10 mouse cellular contexts compared by ENCODE assay signal in genomic region chr13:37344909-37345772, GRCm38 (mm10). TPM values are rescaled to one million over a fixed set of nuclear protein-coding genes. Genes with fewer than 3 reads are reported as not detected.
DNase-seq lines count a peak whose midpoint lies in the region; ATAC-seq and TF ChIP-seq lines count a peak whose summit lies in the region.
"Had no signal": no experiment of that assay in that cellular context is flagged by ENCODE, and none has a peak within 500 bp of the region (broad histone marks: within the 10 kb centered on the region; RNA-seq: fewer than 3 reads in every experiment).

Gene Ly86, plus strand, starts transcription at chr13:37345208.

- intact Hi-C loops in left cerebral cortex, adult 2 months (cut with DNase I) = no loop called here

- no peak within 1 kb of the TSS for H3K4me3 ChIP-seq in liver, embryonic 15.5 days (replicated peaks)
- no peak within 1 kb of the TSS for H3K4me3 ChIP-seq in liver, embryonic 11.5 days (ENCODE audit: low read depth, low read length)
- H3K4me3 ChIP-seq in limb, embryonic 13.5 days = peak within 1 kb of the TSS; percentile 7; the same call in 1 of the 2 replicates
- H3K4me3 ChIP-seq in left cerebral cortex, adult 2 months = no peak within 1 kb of the TSS
- H3K4me3 ChIP-seq in midbrain, embryonic 16.5 days (ENCODE audit: low read depth, low read length) = no peak within 1 kb of the TSS

- no peak for ATAC-seq in liver, embryonic 15.5 days (ENCODE audit: insufficient read depth)
- no peak for ATAC-seq in liver, embryonic 11.5 days (replicated peaks; ENCODE audit: low FRiP score)
- peak; percentile 39; the same call in 1 of the 2 replicates for ATAC-seq in common myeloid progenitor, adult 5-6 weeks (replicated peaks; ENCODE audit: low read depth, poor library complexity, severe bottlenecking)
- ATAC-seq in limb, embryonic 13.5 days (ENCODE audit: low FRiP score, low read depth) = peak; percentile 71
- ATAC-seq in midbrain, embryonic 16.5 days = no peak
- ATAC-seq: forebrain, postnatal 0 days had no signal

- H3K9me3 ChIP-seq in liver, embryonic 15.5 days (replicated peaks) = no peaks in the 10 kb centered on the region
- no peaks in the 10 kb centered on the region for H3K9me3 ChIP-seq in liver, embryonic 11.5 days (ENCODE audit: control insufficient read depth, low read length)
- no peaks in the 10 kb centered on the region for H3K9me3 ChIP-seq in limb, embryonic 13.5 days
- H3K9me3 ChIP-seq in midbrain, embryonic 16.5 days (replicated peaks; ENCODE audit: control insufficient read depth, low read length, poor library complexity, severe bottlenecking) = no peaks in the 10 kb centered on the region
- H3K9me3 ChIP-seq: G1E had no signal

- peaks cover 3% of the 10 kb centered on the region; the same call in 1 of the 2 replicates for H3K4me1 ChIP-seq in liver, embryonic 15.5 days (replicated peaks)
- no peaks in the 10 kb centered on the region for H3K4me1 ChIP-seq in liver, embryonic 11.5 days (replicated peaks; ENCODE audit: control insufficient read depth, insufficient read depth, low read length)
- peaks cover 10% of the 10 kb centered on the region for H3K4me1 ChIP-seq in limb, embryonic 13.5 days
- no peaks in the 10 kb centered on the region for H3K4me1 ChIP-seq in midbrain, embryonic 16.5 days (ENCODE audit: control insufficient read depth, insufficient read depth, low read length)

- 79% methylated on average over 28 of the region's 28 CpGs for WGBS in liver, embryonic 15.5 days (ENCODE audit: insufficient replicate concordance)
- WGBS in liver, embryonic 11.5 days = 88% methylated on average over 28 of the region's 28 CpGs
- WGBS in limb, embryonic 13.5 days = 72% methylated on average over 28 of the region's 28 CpGs
- WGBS in midbrain, embryonic 16.5 days = 91% methylated on average over 28 of the region's 28 CpGs

- H3K4me2 ChIP-seq in liver, embryonic 15.5 days = no peak within 1 kb of the TSS
- no peak within 1 kb of the TSS for H3K4me2 ChIP-seq in liver, embryonic 11.5 days
- peak within 1 kb of the TSS; percentile 32 for H3K4me2 ChIP-seq in limb, embryonic 13.5 days (replicated peaks)
- no peak within 1 kb of the TSS for H3K4me2 ChIP-seq in midbrain, embryonic 16.5 days (ENCODE audit: low read length)

- DNase-seq in liver, embryonic 11.5 days (ENCODE audit: low spot score) = no peak
- DNase-seq in spleen, adult 12 weeks (ENCODE audit: low spot score) = peak; percentile 40
- DNase-seq in ovary, postnatal 10 days (ENCODE audit: low spot score) = no peak
- DNase-seq in left cerebral cortex, adult 2 months (ENCODE audit: extremely low spot score in 1 of 2, low spot score in 2 of 2) = no peak
- DNase-seq: forebrain, postnatal 0 days had no signal

- TF ChIP-seq CTCF in left cerebral cortex, adult 2 months (IDR thresholded peaks at IDR 0.05) = no peak

- no peaks in the 10 kb centered on the region for H3K27me3 ChIP-seq in liver, embryonic 15.5 days
- H3K27me3 ChIP-seq in liver, embryonic 11.5 days (replicated peaks; ENCODE audit: control insufficient read depth, insufficient read depth, low read length) = no peaks in the 10 kb centered on the region
- H3K27me3 ChIP-seq in limb, embryonic 13.5 days = no peaks in the 10 kb centered on the region
- no peaks in the 10 kb centered on the region for H3K27me3 ChIP-seq in midbrain, embryonic 16.5 days (ENCODE audit: control insufficient read depth, insufficient read depth, low read depth, low read length)

- no peaks in the 10 kb centered on the region for H3K36me3 ChIP-seq in liver, embryonic 15.5 days (replicated peaks)
- no peaks in the 10 kb centered on the region for H3K36me3 ChIP-seq in liver, embryonic 11.5 days (ENCODE audit: control insufficient read depth, insufficient read depth, low read length)
- H3K36me3 ChIP-seq in limb, embryonic 13.5 days = no peaks in the 10 kb centered on the region
- no peaks in the 10 kb centered on the region for H3K36me3 ChIP-seq in midbrain, embryonic 16.5 days (ENCODE audit: control insufficient read depth, insufficient read depth, low read length)
- H3K36me3 ChIP-seq: G1E had no signal

- H3K9ac ChIP-seq in liver, embryonic 15.5 days = no peak within 1 kb of the TSS
- H3K9ac ChIP-seq in liver, embryonic 11.5 days (ENCODE audit: low read depth, low read length) = no peak within 1 kb of the TSS
- no peak within 1 kb of the TSS for H3K9ac ChIP-seq in limb, embryonic 13.5 days
- no peak within 1 kb of the TSS for H3K9ac ChIP-seq in midbrain, embryonic 16.5 days (ENCODE audit: low read depth, low read length)
- H3K9ac ChIP-seq: forebrain, postnatal 0 days had no signal

- H3K27ac ChIP-seq in liver, embryonic 15.5 days (replicated peaks) = 0 out of 2 replicates have a peak within 1 kb of the TSS, but pooled peaks have one; percentile 29
- no peak within 1 kb of the TSS for H3K27ac ChIP-seq in liver, embryonic 11.5 days (ENCODE audit: low read depth, low read length)
- H3K27ac ChIP-seq in limb, embryonic 13.5 days = peak within 1 kb of the TSS; percentile 52; the same call in 1 of the 2 replicates
- H3K27ac ChIP-seq in left cerebral cortex, adult 2 months = no peak within 1 kb of the TSS; the same call in 1 of the 2 replicates
- no peak within 1 kb of the TSS for H3K27ac ChIP-seq in midbrain, embryonic 16.5 days (ENCODE audit: low read length)

RNA-seq across cellular contexts. Expression of gene Ly86, which starts in this region (rescaled TPM):
- polyA plus RNA-seq in liver, embryonic 15.5 days (2015; fragmentation: Nextera tagmentation; extraction: Ambion mirVana) = 15.6 TPM in 2 replicates
- polyA plus RNA-seq in liver, embryonic 11.5 days (2014; fragmentation: Nextera tagmentation; extraction: Ambion mirVana) = 8.3 and 9.4 TPM in 2 replicates
- total RNA-seq in common myeloid progenitor, adult 5-6 weeks (2017) = 104 and 113 TPM in 2 replicates
- 15.1 and 16.9 TPM in 2 replicates for polyA plus RNA-seq in limb, embryonic 13.5 days (2015; fragmentation: Nextera tagmentation; extraction: Ambion mirVana)
- total RNA-seq in left cerebral cortex, adult 2 months (2021) = 1 to 10 TPM; 8.5 to 8.7 TPM
- polyA plus RNA-seq in midbrain, embryonic 16.5 days (2015; fragmentation: Nextera tagmentation; extraction: Ambion mirVana) = 5.9 and 6.8 TPM in 2 replicates
- polyA plus RNA-seq: G1E had no signal

Comparison
In these comparisons a context has a peak if more than half of its experiments do, and no peak if none do; other contexts are left out.
1. RNA of gene Ly86 (total RNA-seq): 104 to 113 TPM in common myeloid progenitor, adult 5-6 weeks; 8.5 to 8.7 TPM in left cerebral cortex, adult 2 months; every median in the first group is over 10 times any median in the second.
2. H3K27ac ChIP-seq: peak in liver, embryonic 15.5 days (single experiment) and limb, embryonic 13.5 days (single experiment); none in liver, embryonic 11.5 days (single experiment), left cerebral cortex, adult 2 months (single experiment) and midbrain, embryonic 16.5 days (single experiment).
3. ATAC-seq: peak in common myeloid progenitor, adult 5-6 weeks (single experiment) and limb, embryonic 13.5 days (single experiment); none in liver, embryonic 15.5 days (single experiment), liver, embryonic 11.5 days (single experiment) and midbrain, embryonic 16.5 days (single experiment).